Mouse (Mus musculus): ENCODE measurements around the gene Cldn4. TPM values are rescaled to one million over a fixed set of nuclear protein-coding genes. Genes with fewer than 3 reads are reported as not detected.

Cldn4 gene
- polyA plus RNA-seq, 1 experiment from 2014 or later: 59.1 TPM

DNA sequence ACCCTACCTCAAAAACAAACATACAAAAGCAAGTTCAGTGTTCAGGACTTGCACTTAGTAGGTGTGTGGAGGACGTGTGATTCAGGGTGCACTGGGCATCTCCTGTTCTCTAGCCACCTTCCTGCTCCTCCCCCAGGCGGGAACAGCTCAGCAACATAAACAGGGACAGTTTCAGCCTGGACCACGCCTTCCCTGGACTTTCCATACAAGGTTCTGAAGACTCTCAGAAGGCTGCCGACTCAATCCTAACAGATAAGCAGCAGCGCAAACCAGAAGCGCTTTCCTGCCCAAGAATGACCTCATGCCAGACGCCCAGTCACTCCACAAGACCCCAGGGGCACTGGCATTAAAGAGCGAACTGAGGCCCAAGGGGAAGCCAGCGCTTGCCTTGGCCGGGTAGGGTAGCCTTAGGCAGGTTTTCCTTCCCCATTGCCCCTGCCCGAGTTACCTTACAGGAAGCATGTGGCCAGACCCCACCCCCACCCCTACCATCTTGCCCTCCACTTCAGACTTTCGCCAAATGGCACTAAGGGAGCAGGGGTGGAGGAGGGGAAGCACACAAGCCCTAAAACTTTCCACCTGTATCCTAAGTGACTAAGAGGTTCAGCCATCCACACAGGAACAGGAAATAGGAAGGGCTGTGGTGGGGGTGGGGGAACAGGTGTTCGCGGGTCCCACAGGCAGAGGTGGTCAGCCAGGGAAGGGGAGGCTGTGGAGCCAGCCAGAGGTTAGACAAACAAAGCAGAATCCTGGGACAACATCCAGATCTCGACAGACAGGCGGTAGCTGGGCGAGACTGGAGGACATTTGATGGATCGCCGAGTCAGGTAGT lies 4.5 kb upstream of the Cldn4 start:
- no peaks in the 10 kb centered on the region for H3K27me3 ChIP-seq (ENCODE audit: insufficient read depth, low read length)
- H3K9me3 ChIP-seq (replicated peaks; ENCODE audit: low read length): no peaks in the 10 kb centered on the region
- peak; percentile 63 for ATAC-seq (replicated peaks; ENCODE audit: low FRiP score, low read depth)
- peak overlapping the region; percentile 82 for H3K27ac ChIP-seq
- peaks cover 9% of the 10 kb centered on the region; the same call in 1 of the 2 replicates for H3K4me1 ChIP-seq (replicated peaks; ENCODE audit: insufficient read depth, low read length)
- peak; percentile 42 for DNase-seq (ENCODE audit: low spot score)
- peak overlapping the region; percentile 28; the same call in 1 of the 2 replicates for H3K9ac ChIP-seq (ENCODE audit: low read depth, low read length)
- H3K4me3 ChIP-seq (replicated peaks; ENCODE audit: low read depth, low read length): 0 out of 2 replicates have a peak overlapping the region, but pooled peaks have one; percentile 9
- TF ChIP-seq CTCF (IDR thresholded peaks at IDR 0.05; ENCODE audit: low read depth): no peak
- WGBS: 10% methylated on average over 19 of the region's 19 CpGs
- H3K4me2 ChIP-seq (ENCODE audit: low read length): peak overlapping the region; percentile 41
- H3K36me3 ChIP-seq (ENCODE audit: insufficient read depth, low read length): no peaks in the 10 kb centered on the region

DNA sequence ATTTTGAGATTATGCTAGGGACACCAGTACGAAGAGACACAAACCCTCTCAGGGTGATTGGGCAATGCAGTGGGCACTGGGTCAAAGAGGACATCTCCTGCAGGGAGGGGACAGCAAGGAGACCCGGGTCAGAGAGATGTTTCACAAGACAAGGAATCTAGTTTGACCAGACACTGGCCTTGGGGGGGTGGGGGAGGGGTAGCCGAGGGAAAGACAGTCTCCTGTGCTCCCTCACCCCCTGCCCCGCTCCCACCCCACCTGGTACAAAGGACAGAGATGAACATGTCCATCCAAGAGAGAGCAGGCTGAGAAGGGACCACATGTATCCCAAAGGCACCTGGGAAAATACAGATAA lies 1.3 kb upstream of the Cldn4 start:
- no peak overlapping the region for H3K9ac ChIP-seq (ENCODE audit: low read depth, low read length)
- DNase-seq (ENCODE audit: low spot score): no peak
- WGBS: 64% methylated on average over 4 of the region's 4 CpGs
- no peak overlapping the region for H3K27ac ChIP-seq
- H3K4me2 ChIP-seq (ENCODE audit: low read length): no peak overlapping the region
- TF ChIP-seq CTCF (IDR thresholded peaks at IDR 0.05; ENCODE audit: low read depth): no peak
- H3K36me3 ChIP-seq (ENCODE audit: insufficient read depth, low read length): no peaks in the 10 kb centered on the region
- ATAC-seq (replicated peaks; ENCODE audit: low FRiP score, low read depth): no peak
- H3K27me3 ChIP-seq (ENCODE audit: insufficient read depth, low read length): no peaks in the 10 kb centered on the region
- H3K4me3 ChIP-seq (replicated peaks; ENCODE audit: low read depth, low read length): no peak overlapping the region
- H3K9me3 ChIP-seq (replicated peaks; ENCODE audit: low read length): no peaks in the 10 kb centered on the region
- peaks cover 9% of the 10 kb centered on the region; the same call in 1 of the 2 replicates for H3K4me1 ChIP-seq (replicated peaks; ENCODE audit: insufficient read depth, low read length)

DNA sequence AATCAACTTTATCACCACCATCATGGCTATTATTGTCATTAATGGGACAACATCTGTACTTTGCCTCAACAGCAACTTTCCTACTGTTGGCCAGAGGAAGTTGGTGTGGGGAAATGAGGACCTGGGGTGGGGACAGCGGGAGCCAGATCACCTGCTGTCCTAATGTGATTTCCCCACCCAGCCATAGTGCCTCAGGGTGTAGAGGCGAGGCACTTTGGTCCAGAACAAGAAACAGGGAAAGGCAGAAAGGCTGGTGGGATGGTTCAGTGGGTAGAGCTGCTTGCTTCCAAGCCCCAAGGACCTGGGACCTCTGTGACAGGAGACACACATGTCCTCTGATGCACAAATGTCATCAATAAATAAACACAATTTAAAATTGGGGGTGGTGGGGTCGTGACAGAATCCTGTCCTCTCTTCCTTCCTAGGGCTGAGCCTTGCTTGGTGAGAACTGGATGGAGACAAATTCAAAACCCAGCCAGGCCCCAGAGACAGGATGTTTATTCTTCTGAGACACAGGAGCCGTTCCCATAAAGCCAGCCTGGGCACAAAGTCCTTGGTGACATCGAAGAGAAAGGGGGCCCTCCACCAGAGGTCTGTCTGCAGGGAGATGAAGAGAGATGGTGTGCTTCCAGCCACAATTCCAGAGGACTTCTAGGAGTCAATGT lies 818 bp upstream of the Cldn4 start:
- H3K4me2 ChIP-seq (ENCODE audit: low read length): no peak overlapping the region
- ATAC-seq (replicated peaks; ENCODE audit: low FRiP score, low read depth) (no peak), DNase-seq (ENCODE audit: low spot score) (no peak)
- H3K4me3 ChIP-seq (replicated peaks; ENCODE audit: low read depth, low read length): no peak overlapping the region
- H3K9me3 ChIP-seq (replicated peaks; ENCODE audit: low read length): no peaks in the 10 kb centered on the region
- H3K27ac ChIP-seq: peak overlapping the region; percentile 84; the same call in 1 of the 2 replicates
- peaks cover 9% of the 10 kb centered on the region; the same call in 1 of the 2 replicates for H3K4me1 ChIP-seq (replicated peaks; ENCODE audit: insufficient read depth, low read length)
- H3K36me3 ChIP-seq (ENCODE audit: insufficient read depth, low read length): no peaks in the 10 kb centered on the region
- TF ChIP-seq CTCF (IDR thresholded peaks at IDR 0.05; ENCODE audit: low read depth): no peak
- H3K27me3 ChIP-seq (ENCODE audit: insufficient read depth, low read length): no peaks in the 10 kb centered on the region
- H3K9ac ChIP-seq (ENCODE audit: low read depth, low read length): no peak overlapping the region
- 41% methylated on average over 5 of the region's 5 CpGs for WGBS

DNA sequence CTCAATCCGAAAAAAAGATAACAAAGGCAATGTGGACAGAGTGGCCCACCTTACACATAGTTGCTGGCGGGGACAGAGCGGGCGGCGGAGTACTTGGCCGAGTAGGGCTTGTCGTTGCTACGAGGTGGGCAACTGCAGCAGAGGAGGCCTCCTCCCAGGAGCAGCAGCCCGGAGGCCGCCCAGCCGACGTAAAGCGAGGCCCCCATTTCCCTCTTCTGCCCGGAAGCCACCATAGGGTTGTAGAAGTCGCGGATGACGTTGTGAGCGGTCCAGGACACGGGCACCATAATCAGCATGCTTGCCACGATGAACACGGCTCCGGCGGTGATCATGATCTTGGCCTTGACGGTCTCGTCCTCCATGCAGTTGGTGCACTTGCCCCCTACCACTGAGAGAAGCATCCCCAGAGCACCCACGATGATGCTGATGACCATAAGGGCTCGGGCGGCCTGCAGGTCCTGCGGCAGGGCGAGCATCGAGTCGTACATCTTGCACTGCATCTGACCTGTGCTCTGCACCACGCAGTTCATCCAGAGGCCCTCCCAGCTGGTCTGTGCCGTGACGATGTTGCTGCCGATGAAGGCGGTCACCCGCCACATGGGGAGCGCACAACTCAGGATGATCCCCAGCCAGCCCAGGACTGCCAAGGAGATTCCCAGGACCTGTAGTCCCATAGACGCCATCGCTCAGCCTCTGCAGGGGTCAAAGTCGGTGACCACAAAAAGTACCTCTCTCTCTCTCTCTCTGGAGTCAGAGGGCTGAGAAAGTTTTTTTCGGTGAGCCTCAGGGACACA lies 474 bp downstream of the Cldn4 start:
- H3K36me3 ChIP-seq (ENCODE audit: insufficient read depth, low read length): no peaks in the 10 kb centered on the region
- no peak for DNase-seq (ENCODE audit: low spot score)
- peaks cover 5% of the 10 kb centered on the region; the same call in 1 of the 2 replicates for H3K4me1 ChIP-seq (replicated peaks; ENCODE audit: insufficient read depth, low read length)
- peak overlapping the region; percentile 40 for H3K4me3 ChIP-seq (replicated peaks; ENCODE audit: low read depth, low read length)
- no peaks in the 10 kb centered on the region for H3K9me3 ChIP-seq (replicated peaks; ENCODE audit: low read length)
- no peak for TF ChIP-seq CTCF (IDR thresholded peaks at IDR 0.05; ENCODE audit: low read depth)
- no peaks in the 10 kb centered on the region for H3K27me3 ChIP-seq (ENCODE audit: insufficient read depth, low read length)
- WGBS: 17% methylated on average over 43 of the region's 43 CpGs
- H3K4me2 ChIP-seq (ENCODE audit: low read length): peak overlapping the region; percentile 30
- no peak for ATAC-seq (replicated peaks; ENCODE audit: low FRiP score, low read depth)
- peak overlapping the region; percentile 84 for H3K27ac ChIP-seq
- peak overlapping the region; percentile 61 for H3K9ac ChIP-seq (ENCODE audit: low read depth, low read length)

DNA sequence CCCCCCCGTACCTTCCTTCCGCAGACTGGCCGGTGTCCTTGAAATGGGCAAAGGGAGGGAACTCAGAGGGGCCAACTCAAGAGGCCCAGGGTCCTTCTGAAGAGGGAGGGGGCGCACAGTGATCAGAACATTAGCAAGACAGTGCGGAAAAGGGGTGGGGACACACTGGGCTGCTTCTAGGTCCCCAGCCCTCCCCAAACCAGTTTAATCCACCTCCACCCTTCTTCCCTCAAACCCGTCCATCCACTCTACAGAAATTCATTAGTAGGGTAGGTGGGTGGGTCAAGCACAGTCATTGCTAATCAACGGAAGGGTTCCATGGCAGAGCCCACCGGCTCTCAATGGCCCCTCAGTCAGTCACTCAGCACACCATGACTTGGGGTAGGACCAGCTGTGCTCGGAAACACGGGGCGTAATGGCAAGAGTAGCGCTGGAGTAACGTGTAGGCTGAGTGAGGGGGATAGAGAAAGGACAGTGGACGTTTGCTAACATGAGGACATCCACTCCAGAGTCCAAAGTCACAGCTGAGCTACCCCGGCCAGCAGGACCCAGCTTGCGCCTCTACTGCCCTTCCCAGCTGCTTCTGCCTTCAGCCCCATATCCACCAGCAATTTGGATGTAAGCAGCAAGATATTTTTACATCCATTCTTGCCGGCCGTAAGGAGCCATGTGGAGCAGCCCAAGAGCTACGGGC lies 1.3 kb downstream of the Cldn4 start:
- H3K27me3 ChIP-seq (ENCODE audit: insufficient read depth, low read length): no peaks in the 10 kb centered on the region
- DNase-seq (ENCODE audit: low spot score): no peak
- 37% methylated on average over 19 of the region's 19 CpGs for WGBS
- peak overlapping the region; percentile 61 for H3K9ac ChIP-seq (ENCODE audit: low read depth, low read length)
- peak overlapping the region; percentile 30 for H3K4me2 ChIP-seq (ENCODE audit: low read length)
- peak overlapping the region; percentile 84 for H3K27ac ChIP-seq
- H3K4me1 ChIP-seq (replicated peaks; ENCODE audit: insufficient read depth, low read length): no peaks in the 10 kb centered on the region
- ATAC-seq (replicated peaks; ENCODE audit: low FRiP score, low read depth): no peak
- no peaks in the 10 kb centered on the region for H3K9me3 ChIP-seq (replicated peaks; ENCODE audit: low read length)
- TF ChIP-seq CTCF (IDR thresholded peaks at IDR 0.05; ENCODE audit: low read depth): no peak
- no peaks in the 10 kb centered on the region for H3K36me3 ChIP-seq (ENCODE audit: insufficient read depth, low read length)
- peak overlapping the region; percentile 40 for H3K4me3 ChIP-seq (replicated peaks; ENCODE audit: low read depth, low read length)

Measured in kidney, postnatal 0 days (tissue).